Mouse (Mus musculus): ENCODE results near the gene Otogl.
"Not testable (repeated sequence)": the region's sequence is repeated elsewhere in the genome, so short reads cannot be mapped to it uniquely, and the experiment has no call there.

The Otogl gene

DNA sequence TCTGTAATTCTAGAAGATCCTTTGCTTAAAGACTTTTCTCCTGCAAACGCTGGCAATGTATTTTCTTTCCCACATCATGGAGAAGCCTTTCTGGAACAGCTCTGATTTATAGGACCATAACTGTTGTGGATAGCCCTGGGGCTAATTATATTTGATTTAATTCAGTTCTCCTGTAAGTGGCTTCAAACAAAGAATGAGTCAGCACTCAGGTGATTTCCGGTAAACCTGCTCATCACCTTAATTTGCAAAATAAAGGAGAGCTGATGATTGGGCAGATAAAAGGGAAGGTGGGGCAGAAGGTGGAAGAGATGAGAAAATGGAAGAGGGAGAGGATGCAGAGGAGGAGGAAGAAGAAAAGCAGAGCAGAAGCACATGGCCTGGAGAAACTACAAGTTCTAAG is 107.6 kb downstream of the Otogl start:
- DNase-seq = not testable (repeated sequence)

GRCm38 (mm10) chr10:107799671-107800353 is 112.1 kb downstream of the Otogl start:
- peak; percentile 58 to 69 for DNase-seq

DNA sequence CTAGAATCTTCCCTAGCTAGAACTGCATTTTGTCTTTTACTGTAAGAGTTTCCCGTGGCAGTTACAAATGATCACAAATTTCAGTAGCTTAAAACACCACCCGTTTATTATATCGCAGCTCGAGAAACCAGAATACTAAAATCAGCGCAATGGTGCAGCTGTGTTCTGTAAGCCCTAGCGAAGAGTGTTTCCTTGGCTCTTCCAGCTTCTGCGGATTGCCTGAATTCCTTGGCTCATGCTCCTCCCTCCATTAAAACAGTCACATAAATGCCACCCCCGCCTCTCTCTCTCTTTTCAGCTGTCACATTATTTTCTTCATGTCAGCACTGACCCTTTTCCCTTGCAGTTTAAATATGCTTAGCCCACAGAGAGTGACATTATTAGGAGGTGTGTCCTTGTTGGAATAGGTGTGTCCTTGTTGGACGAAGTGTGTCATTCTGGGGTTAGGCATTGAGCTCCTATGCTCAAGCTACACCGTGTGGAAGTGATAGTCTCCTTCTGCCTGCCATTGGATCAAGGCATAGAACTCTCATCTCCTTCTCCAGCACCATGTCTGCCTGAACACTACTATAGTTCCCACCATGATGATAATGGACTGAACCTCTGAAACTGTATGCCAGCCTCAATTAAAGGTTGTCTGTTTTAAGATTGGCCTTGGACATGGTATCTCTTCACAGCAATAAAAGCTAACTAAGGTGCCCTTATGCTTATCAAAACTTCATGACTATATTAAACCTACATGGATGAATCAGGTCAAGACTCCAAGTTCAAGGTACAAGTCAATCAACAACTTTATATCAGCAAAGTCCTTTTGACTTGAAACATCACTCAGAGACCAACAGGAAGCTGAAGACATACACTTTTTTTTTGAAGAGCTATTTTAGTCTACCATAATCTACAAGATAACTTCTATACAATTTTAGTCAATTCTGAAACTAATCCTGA is 116.8 kb downstream of the Otogl start:
- no peak for DNase-seq

GRCm38 (mm10) chr10:107792491-107792890 is 119.4 kb downstream of the Otogl start:
- no peak for DNase-seq

GRCm38 (mm10) chr10:107779548-107779947 is 132.4 kb downstream of the Otogl start:
- no peak for DNase-seq

GRCm38 (mm10) chr10:107759624-107760023 is 152.3 kb downstream of the Otogl start:
- DNase-seq = no peak

- DNase-seq = no peak
Measured at GRCm38 (mm10) chr10:107753471-107753870, 158.5 kb downstream of the Otogl start.

GRCm38 (mm10) chr10:107752351-107753143 is 159.4 kb downstream of the Otogl start:
- DNase-seq = no peak

- no peak for DNase-seq
Measured at GRCm38 (mm10) chr10:107751944-107752343, 160.0 kb downstream of the Otogl start.

DNA sequence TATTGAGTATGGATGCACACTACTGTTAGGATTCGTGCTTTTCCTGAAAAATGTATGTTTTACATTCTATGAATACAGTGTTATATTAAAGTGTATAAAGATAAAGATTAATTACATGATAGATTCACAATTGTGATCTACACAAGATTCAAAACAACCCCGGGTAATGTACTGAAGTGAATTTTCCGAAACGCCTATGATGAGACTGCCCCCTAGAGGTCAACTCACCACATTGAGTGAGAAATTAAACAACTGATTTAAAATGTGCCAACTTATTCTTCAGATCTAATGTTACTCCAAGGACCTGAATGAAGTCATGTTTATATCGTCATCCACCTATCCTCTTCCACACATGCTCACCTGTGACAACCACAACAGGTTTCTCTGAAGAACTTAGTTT is 164.4 kb downstream of the Otogl start:
- peak in 1 of 2 experiments; percentile 42 for DNase-seq

DNA sequence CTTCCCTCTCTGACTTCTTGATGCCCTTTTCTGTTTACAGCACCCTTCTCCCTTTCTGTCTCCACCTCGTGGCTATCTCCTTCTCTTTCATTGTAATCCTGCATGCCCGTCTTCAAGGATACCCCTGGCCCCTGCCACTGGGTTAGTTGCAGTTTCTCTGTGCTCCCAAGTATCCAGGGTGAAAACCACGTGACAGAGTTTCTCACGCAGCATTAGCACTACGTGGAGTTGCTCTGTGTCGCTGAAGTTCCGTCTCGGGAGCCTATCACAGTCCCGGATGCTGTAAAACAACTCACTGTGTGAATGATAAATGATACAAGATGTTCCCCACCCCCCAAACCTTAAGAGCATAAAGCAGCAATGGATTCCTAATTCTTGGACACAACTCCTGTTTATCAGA is 165.2 kb downstream of the Otogl start:
- no peak for DNase-seq

- no peak for DNase-seq
Measured at GRCm38 (mm10) chr10:107739815-107740214, 172.1 kb downstream of the Otogl start.

GRCm38 (mm10) chr10:107737743-107738142 is 174.2 kb downstream of the Otogl start:
- DNase-seq = no peak

- no peak for DNase-seq
Measured at GRCm38 (mm10) chr10:107735448-107735847, 176.5 kb downstream of the Otogl start.

DNA sequence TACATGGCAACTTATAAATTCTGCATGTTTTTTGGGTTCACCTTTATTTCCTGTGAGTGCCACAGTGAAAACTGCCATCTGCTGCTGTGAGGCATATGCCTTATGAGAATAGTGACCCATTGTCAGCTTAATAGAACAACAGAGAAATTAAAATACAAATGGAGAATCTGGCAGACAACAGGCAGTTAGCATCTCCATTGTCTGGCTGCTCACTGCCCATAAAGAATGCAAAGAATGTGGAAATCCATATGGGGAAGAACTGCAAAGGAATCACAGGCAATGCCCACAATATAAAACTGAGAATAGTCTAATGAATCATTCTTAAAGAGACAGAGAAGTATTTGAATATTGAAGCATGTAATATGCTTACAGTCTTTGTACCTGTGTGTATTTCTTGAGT is 177.6 kb downstream of the Otogl start:
- DNase-seq = no peak

DNA sequence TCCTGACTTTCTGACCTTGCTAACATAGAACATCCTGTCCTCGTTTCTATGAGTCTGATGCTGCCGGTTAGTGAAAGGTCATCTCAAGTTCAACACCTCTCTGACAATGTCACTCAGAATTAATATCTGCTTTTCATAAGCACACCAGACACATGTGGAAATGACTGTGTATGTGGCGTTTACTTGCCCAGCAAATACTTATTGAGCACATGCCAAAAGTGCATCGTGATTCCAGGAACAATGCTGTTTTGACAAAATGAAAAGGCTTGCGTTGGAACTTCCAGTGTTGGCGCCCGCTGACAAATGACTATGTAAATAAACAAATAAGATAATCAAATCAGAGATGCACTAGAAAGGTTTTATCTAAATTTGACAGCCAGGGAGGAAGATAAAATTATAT is 186.3 kb downstream of the Otogl start:
- no peak for DNase-seq

- no peak for DNase-seq
Measured at GRCm38 (mm10) chr10:107719806-107720205, 192.1 kb downstream of the Otogl start, which contains the start of gene Ptprq. TSS of gene Ptprq (minus strand) at chr10:107720051.

Measured in cerebellum, postnatal 25 days (tissue).